Mouse (Mus musculus) telencephalon, adult 2 months (tissue): ENCODE measurements around the gene Rag1.
A peak's percentile ranks its signal among the peaks of the same experiment; 100 is the strongest.

Source experiments
- DNase-seq: peaks from one replicate; pipeline ENCODE4 v3.0.0-alpha.2; 2011; ENCODE audit warnings: low read depth, low spot score

Rag1 gene

GRCm38 (mm10) chr2:101649114-101649671 is at the start of gene Rag1, which contains the start of gene B230118H07Rik:
Rag1 (minus strand) TSS chr2:101649501.
B230118H07Rik (minus strand) TSS chr2:101649532.
- no peak for DNase-seq

GRCm38 (mm10) chr2:101695584-101695983 is 46.3 kb upstream of the Rag1 start:
- DNase-seq, result no peak

- no peak for DNase-seq
Measured at GRCm38 (mm10) chr2:101693577-101694215, 44.4 kb upstream of the Rag1 start.

- DNase-seq, result no peak
Measured at GRCm38 (mm10) chr2:101693043-101693442, 43.7 kb upstream of the Rag1 start.

GRCm38 (mm10) chr2:101690252-101690827 is 41.0 kb upstream of the Rag1 start:
- DNase-seq, result no peak

- DNase-seq, result no peak
Measured at GRCm38 (mm10) chr2:101688011-101688410, 38.7 kb upstream of the Rag1 start.

- no peak for DNase-seq
Measured at GRCm38 (mm10) chr2:101684421-101684820, 35.1 kb upstream of the Rag1 start.

GRCm38 (mm10) chr2:101679164-101679784 is 30.0 kb upstream of the Rag1 start:
- DNase-seq, result no peak

GRCm38 (mm10) chr2:101678236-101679021 is 29.1 kb upstream of the Rag1 start, which contains the start of gene Traf6:
Traf6 (plus strand) TSS chr2:101678429.
- DNase-seq, result peak; percentile 65

GRCm38 (mm10) chr2:101673547-101673946 is 24.2 kb upstream of the Rag1 start:
- no peak for DNase-seq

- no peak for DNase-seq
Measured at GRCm38 (mm10) chr2:101668751-101669150, 19.4 kb upstream of the Rag1 start.

- DNase-seq, result no peak
Measured at GRCm38 (mm10) chr2:101665703-101666092, 16.4 kb upstream of the Rag1 start.

- DNase-seq, result peak; percentile 75
Measured at GRCm38 (mm10) chr2:101665058-101665702, 15.9 kb upstream of the Rag1 start.

GRCm38 (mm10) chr2:101660536-101660935 is 11.2 kb upstream of the Rag1 start:
- no peak for DNase-seq

- DNase-seq, result peak; percentile 72
Measured at GRCm38 (mm10) chr2:101652921-101653597, 3.8 kb upstream of the Rag1 start.

GRCm38 (mm10) chr2:101652204-101652920 is 3.1 kb upstream of the Rag1 start:
- DNase-seq, result no peak

- DNase-seq, result no peak
Measured at GRCm38 (mm10) chr2:101650446-101650845, 1.1 kb upstream of the Rag1 start.

- no peak for DNase-seq
Measured at GRCm38 (mm10) chr2:101648361-101648760, 940 bp downstream of the Rag1 start.

- DNase-seq, result no peak
Measured at GRCm38 (mm10) chr2:101645841-101646240, 3.5 kb downstream of the Rag1 start.

- DNase-seq, result no peak
Measured at GRCm38 (mm10) chr2:101639840-101640350, 9.4 kb downstream of the Rag1 start.
